Comparison of ENCODE assay signal across 26 mouse cellular contexts in the genomic region with DNA sequence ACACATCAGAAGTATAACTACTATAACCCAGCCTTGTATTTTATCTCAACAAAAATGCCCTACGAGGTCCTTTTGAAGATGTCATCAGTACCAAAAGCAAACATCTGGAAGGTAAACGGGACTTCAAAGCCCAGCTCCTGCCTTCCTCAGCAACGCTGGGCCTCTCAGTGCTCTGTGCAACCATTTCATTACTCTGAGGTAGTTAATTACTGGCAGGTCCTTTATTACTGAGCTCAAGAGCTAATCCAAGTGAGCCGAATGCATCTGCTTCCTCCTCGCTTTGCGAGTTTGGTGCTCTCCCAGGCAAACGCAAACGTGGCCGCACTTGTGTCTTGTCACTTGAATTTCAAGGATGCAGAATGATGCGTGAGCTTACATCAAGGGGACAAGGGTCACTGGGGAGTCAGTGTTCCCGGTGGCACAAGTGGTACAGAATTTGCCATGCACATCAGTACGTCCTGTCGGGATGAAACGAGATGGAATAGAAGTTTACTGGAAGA.
DNase-seq lines count a peak whose midpoint lies in the region; ATAC-seq and TF ChIP-seq lines count a peak whose summit lies in the region.
"Had no signal": no experiment of that assay in that cellular context is flagged by ENCODE, and none has a peak within 500 bp of the region (broad histone marks: within the 10 kb centered on the region; RNA-seq: fewer than 3 reads in every experiment).

No protein-coding gene starts in this region.

- H3K27me3 ChIP-seq in kidney, embryonic 14.5 days (ENCODE audit: control insufficient read depth, insufficient read depth, low read length) = no peaks in the 10 kb centered on the region
- no peaks in the 10 kb centered on the region for H3K27me3 ChIP-seq in limb, embryonic 10.5 days (ENCODE audit: low read depth, poor library complexity, severe bottlenecking)
- H3K27me3 ChIP-seq in midbrain, postnatal 0 days (ENCODE audit: insufficient read depth, low read length) = no peaks in the 10 kb centered on the region
- H3K27me3 ChIP-seq: embryonic facial prominence, embryonic 15.5 days; heart, embryonic 12.5 days had no signal

- ATAC-seq in kidney, embryonic 14.5 days (ENCODE audit: low FRiP score, low TSS enrichment) = 0 out of 2 replicates have a peak, but pooled peaks have one; percentile 66
- no peak for ATAC-seq in midbrain, postnatal 0 days (ENCODE audit: low FRiP score)
- ATAC-seq in megakaryocyte progenitor cell, adult 5-6 weeks (replicated peaks; ENCODE audit: poor library complexity) = no peak
- ATAC-seq: intestine, postnatal 0 days had no signal

- no peak overlapping the region for H3K4me3 ChIP-seq in kidney, embryonic 14.5 days (ENCODE audit: low read length)
- H3K4me3 ChIP-seq in limb, embryonic 10.5 days = no peak overlapping the region
- H3K4me3 ChIP-seq in midbrain, postnatal 0 days (ENCODE audit: low read depth, low read length) = no peak overlapping the region
- H3K4me3 ChIP-seq: embryonic facial prominence, embryonic 15.5 days; heart, embryonic 12.5 days; layer of hippocampus, adult 2 months had no signal

- no peaks in the 10 kb centered on the region for H3K4me1 ChIP-seq in kidney, embryonic 14.5 days (ENCODE audit: control insufficient read depth, insufficient read depth, low read length)
- peaks cover 22% of the 10 kb centered on the region for H3K4me1 ChIP-seq in limb, embryonic 10.5 days
- no peaks in the 10 kb centered on the region for H3K4me1 ChIP-seq in midbrain, postnatal 0 days (ENCODE audit: insufficient read depth, low read length)
- H3K4me1 ChIP-seq: embryonic facial prominence, embryonic 15.5 days; heart, embryonic 12.5 days had no signal

- WGBS in kidney, embryonic 14.5 days = 24% methylated on average over 14 of the region's 14 CpGs
- 30% methylated on average over 14 of the region's 14 CpGs for WGBS in limb, embryonic 10.5 days
- WGBS in midbrain, postnatal 0 days = 37% methylated on average over 14 of the region's 14 CpGs

- no peak overlapping the region for H3K9ac ChIP-seq in kidney, embryonic 14.5 days (ENCODE audit: low read depth, low read length)
- H3K9ac ChIP-seq in midbrain, postnatal 0 days (replicated peaks; ENCODE audit: low read length, poor library complexity, severe bottlenecking) = no peak overlapping the region
- H3K9ac ChIP-seq: embryonic facial prominence, embryonic 15.5 days; heart, embryonic 12.5 days; hindbrain, embryonic 14.5 days had no signal

- no peak overlapping the region for H3K4me2 ChIP-seq in kidney, embryonic 14.5 days (replicated peaks; ENCODE audit: low read depth, low read length)
- H3K4me2 ChIP-seq in midbrain, postnatal 0 days (ENCODE audit: low read depth, low read length, poor library complexity, severe bottlenecking) = no peak overlapping the region
- H3K4me2 ChIP-seq: embryonic facial prominence, embryonic 15.5 days; heart, embryonic 12.5 days; hindbrain, embryonic 14.5 days; liver, embryonic 11.5 days had no signal

- DNase-seq in kidney, postnatal 10 days = no peak
- DNase-seq in embryo, embryonic 9.5 days (ENCODE audit: extremely low spot score) = peak; percentile 14
- peak; percentile 35 for DNase-seq in limb, embryonic 10.5 days (ENCODE audit: low spot score)
- DNase-seq in midbrain, postnatal 0 days (ENCODE audit: low spot score) = peak; percentile 3
- DNase-seq in lung, postnatal 4 days = no peak
- no peak for DNase-seq in urinary bladder, postnatal 4 days (ENCODE audit: low spot score in 2 of 2)
- DNase-seq: adrenal gland, adult 2 months; cerebellum, adult 8-10 months; gastrocnemius, postnatal 10 days; heart, adult 11 months; heart, postnatal 14 days; layer of hippocampus, postnatal 36 days; lung, adult 18-20 months; lung, postnatal 14 days; right cerebral cortex, postnatal 14 days; spleen, adult 18-20 months; thymus, postnatal 4 days had no signal

- H3K9me3 ChIP-seq in kidney, embryonic 14.5 days (ENCODE audit: control insufficient read depth, low read length) = no peaks in the 10 kb centered on the region
- no peaks in the 10 kb centered on the region for H3K9me3 ChIP-seq in limb, embryonic 10.5 days (replicated peaks)
- H3K9me3 ChIP-seq in midbrain, postnatal 0 days (ENCODE audit: low read length) = no peaks in the 10 kb centered on the region
- H3K9me3 ChIP-seq: embryonic facial prominence, embryonic 15.5 days; heart, embryonic 12.5 days had no signal

- no peaks in the 10 kb centered on the region for H3K36me3 ChIP-seq in kidney, embryonic 14.5 days (ENCODE audit: control insufficient read depth, insufficient read depth, low read length)
- no peaks in the 10 kb centered on the region for H3K36me3 ChIP-seq in limb, embryonic 10.5 days
- no peaks in the 10 kb centered on the region for H3K36me3 ChIP-seq in midbrain, postnatal 0 days (ENCODE audit: insufficient read depth, low read length)
- H3K36me3 ChIP-seq: embryonic facial prominence, embryonic 15.5 days; heart, embryonic 12.5 days had no signal

- TF ChIP-seq CTCF in midbrain, postnatal 0 days (IDR thresholded peaks at IDR 0.05) = no peak

- no peak overlapping the region for H3K27ac ChIP-seq in kidney, embryonic 14.5 days (ENCODE audit: low read depth, low read length)
- no peak overlapping the region for H3K27ac ChIP-seq in limb, embryonic 10.5 days
- no peak overlapping the region for H3K27ac ChIP-seq in midbrain, postnatal 0 days (ENCODE audit: low read depth, low read length)
- H3K27ac ChIP-seq: embryonic facial prominence, embryonic 15.5 days; hindbrain, embryonic 14.5 days; kidney, postnatal 0 days; layer of hippocampus, adult 2 months had no signal

Comparison
In these comparisons a context has a peak if more than half of its experiments do, and no peak if none do; other contexts are left out.
1. DNase-seq: peak in embryo, embryonic 9.5 days (single experiment), limb, embryonic 10.5 days (single experiment) and midbrain, postnatal 0 days (single experiment); none in kidney, postnatal 10 days (single experiment), lung, postnatal 4 days (0 of 2) and urinary bladder, postnatal 4 days (0 of 2).